Mouse (Mus musculus) adrenal gland, postnatal 36 days (tissue): ENCODE measurements around the gene Gpc5. TPM values are rescaled to one million over a fixed set of nuclear protein-coding genes. Genes with fewer than 3 reads are reported as not detected.

ENCODE experiments used
- DNase-seq, 2 experiments: peaks; one replicate each; pipeline ENCODE4 v3.0.0; 2021; ENCODE audit warnings: mixed read lengths in 1 of 2
- total RNA-seq, 2 experiments: library from RNA; stranded (reverse); gene quantifications; 2 replicates each; pipeline ENCODE4 v1.2.3; 2021

Gene Gpc5
- total RNA-seq, 2 experiments from 2014 or later: 3.4 TPM; not detected in 1

DNA sequence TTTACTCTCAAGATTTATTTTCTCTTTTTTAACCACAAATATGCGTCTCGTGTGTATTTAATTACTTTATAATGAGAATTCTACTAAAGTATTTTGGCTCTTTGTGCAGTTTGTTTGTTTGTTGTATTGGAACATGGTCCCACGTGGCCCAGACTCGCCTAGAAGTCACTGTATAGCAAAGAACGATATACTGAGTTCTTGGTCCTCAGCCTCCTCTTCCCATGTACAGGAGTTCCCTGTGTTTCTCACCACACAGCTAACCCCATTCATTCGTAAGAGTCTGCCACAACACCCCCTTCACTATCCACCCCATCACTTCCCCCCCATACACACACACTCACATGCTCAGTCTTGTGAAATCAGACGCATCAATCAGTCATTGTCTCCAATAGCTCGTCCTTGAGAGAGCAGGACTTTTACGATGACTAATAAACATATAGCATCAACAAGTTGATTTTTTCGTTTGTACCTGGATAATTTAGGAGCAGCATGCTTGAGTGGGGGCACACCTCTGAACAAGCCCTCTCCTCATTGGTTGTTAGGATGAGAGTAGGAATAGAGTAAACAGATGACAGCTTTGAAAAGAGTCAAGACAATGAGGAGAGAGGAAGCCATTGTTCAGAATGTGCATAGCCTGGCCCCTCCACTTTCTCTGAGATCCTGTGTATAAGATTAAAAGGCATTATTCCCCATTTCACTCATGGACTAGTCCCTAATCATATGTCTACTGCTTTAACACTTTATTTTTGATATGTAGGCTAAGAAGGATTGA lies 740.0 kb downstream of the Gpc5 start:
- DNase-seq: no peak

DNA sequence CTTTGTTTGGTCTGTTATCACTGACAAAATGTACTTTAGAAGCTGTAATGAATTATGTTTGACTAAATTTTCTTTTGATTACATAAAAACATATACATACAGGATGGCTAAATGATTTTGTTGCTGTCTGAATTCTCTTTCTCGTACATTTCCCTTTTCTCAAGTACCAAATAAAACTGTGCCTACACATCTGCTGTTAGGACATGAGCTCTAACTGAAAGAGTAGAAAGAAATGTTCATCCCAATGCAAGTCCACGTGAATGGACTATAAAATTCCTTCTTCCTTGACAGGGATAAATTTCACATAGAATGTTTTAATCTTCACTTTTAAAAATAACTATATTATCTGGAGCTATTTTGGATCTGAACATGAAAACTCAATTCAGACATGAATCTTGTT lies 751.8 kb downstream of the Gpc5 start:
- no peak for DNase-seq

DNA sequence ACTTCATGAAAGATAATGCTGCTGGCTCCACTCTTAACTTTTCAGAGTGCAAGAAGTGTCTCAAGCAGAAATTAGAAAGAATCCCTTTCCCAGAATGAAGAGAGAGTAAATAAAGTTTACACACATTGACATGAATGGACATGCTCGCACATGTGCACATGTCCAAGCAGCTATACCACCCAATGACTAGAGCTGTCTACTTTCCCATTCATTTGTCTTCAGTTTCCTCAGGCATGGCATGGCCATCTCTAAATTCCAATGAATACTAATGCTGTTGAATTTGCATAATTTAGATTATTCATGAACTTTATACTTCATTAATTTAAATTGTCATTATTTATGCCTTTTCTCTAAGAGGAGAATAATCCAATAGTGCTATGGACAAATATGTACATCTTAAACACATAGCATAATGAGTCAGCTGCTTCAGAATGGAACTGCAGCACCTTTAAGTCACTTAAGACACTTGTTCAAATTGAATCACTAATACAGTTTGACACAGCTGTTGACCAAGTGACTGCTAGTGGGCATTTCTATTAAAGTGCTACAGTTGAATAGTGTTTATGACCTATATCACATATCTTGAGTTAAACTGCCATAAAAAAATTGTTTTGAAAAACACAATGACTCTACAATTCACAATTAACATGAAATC lies 752.9 kb downstream of the Gpc5 start:
- DNase-seq: no peak

DNA sequence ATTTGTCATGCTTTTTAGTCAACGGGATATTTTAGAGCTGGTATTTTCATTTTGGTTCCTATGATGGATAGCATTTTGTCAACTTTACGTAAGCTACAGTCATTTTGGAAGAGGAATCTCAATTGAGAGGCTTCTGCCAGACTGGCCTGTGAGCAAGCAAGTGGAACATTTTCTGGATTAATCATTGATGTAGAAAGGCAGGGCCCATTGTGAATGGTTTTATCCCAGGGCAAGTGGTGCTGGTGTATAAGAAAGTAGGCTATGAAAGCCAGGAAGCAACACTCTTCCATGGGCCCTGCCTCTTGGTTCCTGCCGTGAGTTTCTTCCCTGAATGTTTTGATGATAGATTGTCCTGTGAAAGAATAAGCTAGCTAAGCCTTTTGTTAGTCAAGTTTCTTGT lies 777.1 kb downstream of the Gpc5 start:
- no peak for DNase-seq

DNA sequence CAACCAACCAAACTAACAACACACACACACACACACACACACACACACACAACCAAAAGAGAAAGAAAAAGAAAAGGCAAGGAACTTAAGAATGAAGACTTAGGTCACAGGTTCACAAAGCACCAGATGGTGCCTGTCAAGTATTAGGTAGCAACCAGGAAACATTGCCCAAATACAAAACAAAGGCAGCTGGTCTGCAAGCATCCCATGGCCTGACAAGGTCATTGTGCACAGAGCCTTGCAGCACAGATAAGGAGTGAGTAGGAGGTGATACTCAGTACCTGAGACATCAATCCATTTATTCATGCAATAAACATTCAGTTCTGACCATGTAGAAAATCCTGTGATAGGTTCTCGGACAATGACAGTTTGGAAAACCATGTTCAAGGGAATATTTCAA lies 884.0 kb downstream of the Gpc5 start:
- DNase-seq: no peak

DNA sequence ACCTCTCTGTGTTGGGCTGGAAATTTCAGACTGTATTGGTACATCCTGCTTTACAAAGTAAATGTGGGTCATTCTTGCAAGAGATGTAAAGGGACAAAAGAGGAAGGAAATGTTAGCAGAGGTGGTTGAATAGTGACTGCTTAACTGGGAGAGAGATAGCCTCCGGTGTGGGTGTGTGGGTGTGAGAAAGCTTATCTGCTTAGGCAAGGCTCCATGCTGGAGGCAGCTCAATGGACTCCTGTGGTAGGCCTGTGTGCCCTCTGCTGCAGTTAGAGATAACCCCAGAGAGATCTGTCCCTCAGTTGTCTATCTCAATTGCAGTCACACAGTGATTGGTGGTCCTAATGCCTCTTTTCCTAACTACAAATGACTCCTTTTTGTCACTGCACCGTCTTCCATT lies 887.2 kb downstream of the Gpc5 start:
- no peak for DNase-seq

DNA sequence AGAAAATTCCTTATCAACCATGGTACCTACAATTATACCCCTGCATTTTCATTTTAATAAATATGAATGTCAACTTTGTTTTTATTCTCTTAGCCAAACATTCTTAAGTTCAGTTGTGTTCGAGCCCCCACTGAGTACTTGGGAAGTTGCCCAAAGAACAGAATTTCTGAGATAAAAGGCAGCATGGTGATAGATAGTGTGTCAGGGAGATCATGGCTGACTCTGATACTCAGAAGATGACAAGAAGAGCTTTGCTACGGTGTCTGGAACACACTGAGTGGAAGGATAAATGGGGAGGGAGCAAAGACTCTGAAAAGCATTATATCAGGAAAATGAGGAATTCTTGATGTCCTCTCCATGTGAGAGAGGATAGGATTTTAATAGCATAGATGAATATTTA lies 898.7 kb downstream of the Gpc5 start:
- DNase-seq: no peak

DNA sequence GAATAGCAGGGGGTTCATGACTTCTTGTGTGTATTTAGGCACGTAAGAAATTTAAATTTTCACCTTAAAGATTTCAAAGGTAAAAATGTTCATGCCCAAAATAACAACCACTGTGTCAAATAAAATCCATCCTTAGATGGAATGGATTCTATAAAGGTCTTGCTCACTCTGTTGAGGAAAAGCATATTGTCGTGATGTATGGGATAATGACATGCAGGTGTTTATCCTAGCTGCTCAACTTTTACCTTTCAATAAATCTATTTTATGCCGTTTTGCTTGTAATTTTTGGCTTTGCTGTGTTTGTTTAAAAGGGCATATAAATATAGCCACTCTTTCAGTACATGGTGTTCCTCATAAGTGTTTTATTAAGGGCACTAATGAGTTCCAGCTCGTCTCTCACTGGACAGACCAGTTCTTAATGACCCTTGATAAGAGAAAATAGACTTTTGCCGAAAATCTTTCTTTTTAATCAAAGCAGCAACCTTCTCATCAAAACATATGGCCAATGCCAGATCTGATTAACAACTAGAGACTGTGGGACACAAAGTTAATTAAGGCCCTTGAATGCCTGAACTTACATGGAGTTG lies 901.6 kb downstream of the Gpc5 start:
- DNase-seq: no peak

DNA sequence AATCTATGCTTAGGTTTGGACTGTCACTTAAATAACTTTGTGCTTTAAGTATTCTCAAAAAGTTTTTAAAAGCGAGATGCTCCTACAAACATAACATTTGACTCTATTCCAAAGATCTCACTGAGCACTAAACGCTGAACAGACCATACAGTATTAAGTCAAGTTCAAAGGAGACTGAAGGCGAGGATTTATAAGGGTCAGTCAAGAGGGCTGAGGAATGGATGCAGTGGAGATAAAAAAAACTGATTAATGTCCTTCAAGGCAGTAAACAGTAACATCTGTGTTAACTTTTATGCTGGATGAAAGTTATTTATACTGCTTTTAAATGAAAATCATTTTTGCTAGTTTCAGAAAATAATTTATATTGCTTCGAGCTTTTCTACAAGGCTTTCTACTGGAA lies 906.9 kb downstream of the Gpc5 start:
- DNase-seq: no peak

DNA sequence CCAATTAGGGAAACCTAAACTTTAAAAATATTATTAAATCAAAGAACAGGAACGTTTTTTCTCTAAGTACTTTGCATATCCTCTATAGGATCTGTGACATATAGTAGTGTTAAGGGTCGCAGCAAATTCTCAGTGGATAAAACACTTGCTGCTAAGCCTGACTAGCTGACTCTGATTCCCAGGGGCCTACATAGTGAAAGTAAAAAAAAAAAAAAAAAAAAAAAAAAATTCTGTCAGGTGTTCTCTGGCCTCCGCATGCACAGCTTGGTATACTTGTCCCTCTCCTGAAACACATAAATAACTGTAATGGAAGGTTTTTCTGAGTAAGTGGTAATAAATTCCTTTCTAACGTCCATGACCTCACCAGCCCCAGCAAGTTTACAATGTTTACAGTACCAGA lies 995.0 kb downstream of the Gpc5 start:
- DNase-seq: no peak

DNA sequence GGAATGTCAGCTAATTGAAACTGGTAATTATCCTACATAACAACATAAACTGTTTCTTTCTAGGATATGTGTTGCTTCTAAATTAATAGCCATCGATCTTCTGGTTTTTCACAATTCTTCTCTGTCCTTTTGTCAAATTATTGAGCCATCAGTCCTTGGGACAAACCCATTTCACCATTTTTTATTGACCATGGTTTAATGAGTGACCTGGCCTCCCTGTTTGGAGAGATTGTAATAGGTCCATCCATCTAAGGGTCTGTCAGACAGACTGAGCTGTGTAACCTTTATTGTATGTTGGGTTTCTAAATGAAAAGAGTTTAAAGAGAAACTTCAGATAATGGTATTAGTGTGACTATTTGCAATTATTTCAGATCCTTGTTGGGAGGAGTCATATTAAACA lies 1035.9 kb downstream of the Gpc5 start:
- no peak for DNase-seq

DNA sequence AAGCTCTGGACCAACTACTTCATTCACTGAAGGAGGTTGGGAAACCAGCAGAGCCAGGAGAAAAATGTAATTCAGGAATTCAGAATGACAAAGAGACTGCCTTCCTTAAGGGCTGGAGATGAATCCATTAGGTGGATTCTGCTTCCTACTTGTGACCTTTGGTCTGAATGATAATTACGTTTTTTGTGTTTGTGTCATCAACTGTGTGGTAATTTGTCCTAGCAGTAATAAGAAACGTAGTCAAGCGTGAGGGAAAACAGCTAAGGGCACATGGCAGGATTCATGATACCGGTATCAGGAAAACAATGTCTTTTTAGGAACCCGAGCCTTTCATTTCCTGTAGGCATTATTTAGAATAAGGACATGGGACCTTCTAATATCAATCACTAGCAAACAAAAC lies 1045.3 kb downstream of the Gpc5 start:
- no peak for DNase-seq

DNA sequence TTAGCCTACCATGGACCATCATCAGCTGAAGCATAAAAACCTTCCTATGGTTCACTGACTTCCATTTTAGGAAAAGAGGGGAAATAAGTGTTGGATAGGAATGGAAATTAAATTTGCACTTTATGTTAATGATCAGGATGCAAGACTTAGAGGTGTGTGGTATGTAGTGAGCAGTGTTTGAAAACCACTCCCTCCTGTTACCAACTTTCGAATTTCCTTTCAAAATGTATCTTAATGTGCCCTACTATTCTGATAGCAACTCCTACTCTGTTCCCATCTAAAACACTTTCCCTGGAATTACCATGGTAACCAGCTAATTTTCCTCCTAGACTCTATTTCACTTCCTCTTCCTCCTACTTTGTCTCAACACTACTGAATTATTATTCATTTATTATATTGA lies 1045.8 kb downstream of the Gpc5 start:
- no peak for DNase-seq

DNA sequence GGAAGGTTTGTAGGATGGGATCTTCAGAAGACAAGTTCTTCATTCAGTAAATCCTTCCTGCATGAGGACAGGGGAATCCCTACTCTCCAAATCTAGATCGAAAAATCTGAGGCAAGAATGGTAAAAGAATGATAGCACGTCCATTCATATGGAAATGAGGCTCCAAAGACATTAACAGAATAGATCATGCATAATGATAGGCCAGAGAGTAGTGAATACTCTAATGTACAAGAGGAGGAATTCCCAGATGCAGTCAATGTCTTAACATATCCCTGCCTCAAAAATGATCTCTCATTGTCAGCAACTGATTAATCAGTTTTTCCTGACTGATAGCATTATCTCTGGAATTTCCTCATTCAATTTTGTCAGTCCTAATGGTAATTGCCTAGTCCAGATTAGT lies 1070.6 kb downstream of the Gpc5 start:
- no peak for DNase-seq

DNA sequence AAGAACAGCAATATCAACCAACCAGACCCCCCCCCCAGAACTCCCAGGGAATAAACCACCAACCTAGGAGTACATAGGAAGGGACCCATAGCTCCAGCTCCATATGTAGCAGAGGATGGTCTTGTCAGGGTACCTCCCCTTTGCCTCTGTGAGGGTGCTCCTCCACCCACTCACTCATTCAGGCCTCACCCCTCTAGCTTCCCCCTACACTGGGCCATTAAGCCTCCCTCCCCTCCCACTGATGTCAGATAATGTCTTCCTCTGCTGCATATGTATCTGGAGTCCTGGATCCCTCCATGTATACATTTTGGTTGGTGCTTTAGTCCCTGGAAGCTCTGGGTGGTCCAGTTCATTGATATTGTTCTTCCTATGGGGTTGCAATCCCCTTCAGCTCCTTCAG lies 1075.4 kb downstream of the Gpc5 start:
- DNase-seq: no peak

DNA sequence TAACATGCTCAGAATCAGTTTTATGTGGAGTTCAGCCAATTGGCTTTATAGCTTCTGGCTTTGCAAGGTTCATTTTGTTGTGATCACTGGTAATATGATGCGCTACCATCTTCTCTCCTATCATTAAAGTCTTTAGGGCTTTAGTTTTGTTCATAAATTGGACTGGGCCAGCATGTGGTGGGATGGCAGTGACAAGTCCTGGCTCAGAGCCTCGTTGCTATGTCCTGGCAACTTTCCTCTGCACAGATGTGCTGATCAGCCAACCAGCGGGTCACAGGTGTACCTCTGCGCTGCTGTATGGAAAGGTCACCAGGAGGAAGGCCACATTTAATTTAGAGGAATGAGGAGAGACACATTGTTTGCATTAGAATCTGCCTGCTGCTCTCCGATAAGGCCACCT lies 1077.1 kb downstream of the Gpc5 start:
- no peak for DNase-seq

DNA sequence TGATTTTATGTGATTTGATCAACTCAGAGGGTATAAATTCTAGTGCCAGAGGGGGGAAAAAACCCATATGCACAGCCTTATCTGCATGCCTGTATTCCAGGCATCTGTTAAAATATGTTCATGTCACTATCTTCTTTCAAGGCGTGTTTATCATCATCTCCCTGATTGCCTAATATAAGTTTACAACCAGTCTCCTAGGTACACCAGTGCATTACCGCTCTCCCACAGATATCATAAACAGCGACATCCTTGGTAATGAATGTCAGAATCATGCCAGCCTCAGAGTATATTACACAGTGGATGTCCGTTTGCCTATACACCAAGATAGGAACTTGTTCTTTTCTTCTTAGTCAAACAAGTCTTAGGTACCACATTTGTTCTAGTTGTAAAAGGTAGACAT lies 1095.0 kb downstream of the Gpc5 start:
- DNase-seq: no peak

DNA sequence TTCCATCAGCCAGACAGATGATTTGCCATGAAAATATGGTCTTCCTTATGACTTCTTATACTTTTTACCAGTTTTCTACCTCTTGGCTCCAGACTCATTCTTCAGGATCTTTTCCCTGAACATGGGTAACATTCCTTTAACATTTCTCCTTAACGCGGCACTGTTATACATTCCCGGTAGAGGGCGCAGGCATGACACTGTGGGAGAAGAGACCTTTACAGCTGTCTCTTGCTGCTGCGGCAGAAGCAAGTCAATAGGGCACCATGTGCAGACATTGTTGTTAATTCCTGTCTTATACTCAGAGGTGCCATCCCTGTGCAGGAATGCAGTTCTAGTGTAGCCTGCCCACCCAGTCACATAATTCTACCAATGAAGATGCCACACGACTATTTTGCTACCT lies 1115.0 kb downstream of the Gpc5 start:
- peak; percentile 61 to 62 for DNase-seq

DNA sequence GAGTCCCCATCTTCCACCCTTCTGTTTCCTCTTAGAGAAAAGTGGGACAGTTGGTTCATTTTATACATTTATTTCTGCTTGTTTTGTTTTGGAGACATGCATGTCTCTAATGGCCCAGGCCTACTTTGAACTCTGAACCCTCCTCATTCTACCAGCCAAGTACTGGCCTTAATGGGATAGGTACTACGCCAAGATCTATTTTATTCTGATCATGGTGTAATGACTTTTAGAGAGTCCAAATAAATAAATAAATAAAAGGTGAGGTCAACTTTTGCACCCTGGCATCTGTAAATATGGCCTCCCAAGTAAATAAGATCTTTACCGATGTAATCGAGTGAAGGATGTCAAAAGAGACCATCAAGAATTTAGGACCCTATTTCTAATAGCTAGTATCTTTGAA lies 1116.6 kb downstream of the Gpc5 start:
- DNase-seq: no peak

DNA sequence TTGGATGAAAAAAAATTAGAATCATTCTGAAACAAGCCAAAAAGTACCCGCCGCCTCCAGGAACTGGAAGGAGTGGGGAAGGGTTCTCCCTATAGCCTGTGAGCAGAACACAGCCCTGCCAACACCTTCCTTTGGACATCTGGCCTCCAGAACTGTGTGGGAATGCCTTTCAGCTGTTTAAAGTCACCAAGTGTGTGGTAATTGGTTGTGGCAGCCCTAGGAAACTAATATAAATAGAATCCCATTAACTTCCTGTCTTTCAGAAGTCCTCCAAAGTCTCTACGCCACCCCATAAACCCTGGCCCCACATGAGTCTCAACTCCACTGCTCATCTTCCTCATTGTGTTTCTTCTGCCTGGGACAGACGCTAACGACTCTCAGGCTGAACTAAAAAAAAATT lies 1117.0 kb downstream of the Gpc5 start:
- no peak for DNase-seq

DNA sequence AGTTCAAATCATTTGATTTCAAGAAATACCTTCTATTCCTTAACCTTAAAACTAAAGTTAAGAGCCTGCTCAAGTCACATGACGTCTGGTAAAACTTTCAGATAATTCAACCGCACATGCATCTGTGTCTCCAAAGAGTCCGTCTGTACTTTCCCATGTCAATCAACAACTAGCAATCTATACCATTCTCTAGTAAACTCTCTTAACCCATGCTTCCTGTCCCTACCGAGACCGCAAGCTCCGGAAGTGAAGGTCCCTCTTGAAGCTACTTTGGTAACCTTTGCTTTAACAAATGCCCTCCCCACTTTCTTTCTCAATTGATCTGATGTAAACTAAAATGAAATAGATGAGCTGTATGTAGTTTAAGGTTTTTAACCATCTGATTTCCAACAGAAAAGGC lies 1118.3 kb downstream of the Gpc5 start:
- DNase-seq: no peak

DNA sequence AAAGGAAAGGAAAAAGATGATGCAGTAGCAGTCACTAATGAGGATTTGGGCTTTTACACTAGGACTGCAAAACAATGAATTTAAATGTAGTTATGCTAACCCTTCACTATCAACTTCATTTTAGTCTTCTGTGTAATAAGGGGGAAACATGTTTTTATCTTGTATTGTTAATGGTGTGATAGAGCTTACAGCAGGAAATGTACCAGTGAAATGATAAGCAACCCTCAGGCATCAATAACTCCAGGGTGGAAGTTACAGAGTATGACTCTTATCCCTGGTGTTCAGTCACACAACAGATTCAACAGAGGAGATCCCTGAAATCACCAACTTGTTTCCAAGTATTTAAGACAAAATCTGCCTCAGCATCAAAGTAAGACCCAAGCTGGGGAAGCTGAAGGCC lies 1120.0 kb downstream of the Gpc5 start:
- DNase-seq: no peak

DNA sequence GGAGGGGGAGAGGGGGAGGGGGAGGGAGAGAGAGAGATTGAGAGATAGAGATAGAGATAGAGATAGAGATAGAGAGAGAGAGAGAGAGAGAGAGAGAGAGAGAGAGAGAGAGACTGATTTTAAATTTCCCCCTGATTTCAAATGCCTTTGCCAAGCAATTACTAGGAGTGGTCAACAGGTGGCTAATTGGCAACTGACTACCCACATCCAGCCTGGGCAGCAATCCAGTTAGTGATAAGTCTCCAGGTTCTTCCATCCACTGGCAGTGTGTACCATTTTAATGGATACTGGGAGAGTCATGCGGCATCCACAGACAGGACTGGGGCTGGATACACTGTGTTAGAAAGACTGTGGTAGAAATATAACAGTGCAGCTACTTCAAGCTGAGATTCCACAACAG lies 1166.1 kb downstream of the Gpc5 start:
- no peak for DNase-seq

DNA sequence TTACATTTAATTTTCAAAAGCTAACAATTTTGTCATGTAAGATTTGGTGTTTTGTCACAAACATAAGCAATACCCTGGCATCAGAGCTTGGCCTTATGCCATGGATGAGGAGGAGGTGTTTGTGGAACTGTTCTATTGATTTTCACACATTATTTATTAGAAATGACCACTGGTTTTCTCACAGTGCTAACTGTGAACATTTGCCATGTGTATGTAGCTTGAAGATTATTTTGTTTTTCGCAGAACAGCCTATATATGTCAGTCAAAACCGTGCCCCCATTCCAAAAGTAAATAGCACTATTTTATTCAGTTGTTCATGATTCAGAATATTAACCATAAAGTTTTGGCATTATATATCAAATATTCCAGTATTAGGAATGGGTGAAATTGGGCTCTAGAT lies 1216.5 kb downstream of the Gpc5 start:
- DNase-seq: no peak
